Mouse (Mus musculus) lung, adult 10 weeks (tissue): ENCODE measurements around the gene Erp27. TPM values are rescaled to one million over a fixed set of nuclear protein-coding genes. Genes with fewer than 3 reads are reported as not detected.

ENCODE experiments used
- polyA plus RNA-seq: library from polyadenylated mRNA; stranded (reverse); fragments of 350-450 nt; fragmentation: Illumina TruSeq; extraction: RNeasy Lipid Tissue Mini Kit (QIAGEN cat#74804); gene quantifications from one replicate; pipeline ENCODE4 v1.2.3, GENCODE M21; 2014; ENCODE audit warnings: low read depth, low replicate concordance; ENCODE audit not compliant: insufficient read depth

Gene Erp27
- 0.62 TPM for polyA plus RNA-seq

GRCm38 (mm10) chr6:136922080-136922479, at the start of gene Erp27:
Gene Erp27, minus strand, starts transcription at chr6:136922180.

GRCm38 (mm10) chr6:136941051-136942021, 19.4 kb upstream of the Erp27 start, which contains the start of gene Arhgdib:
Gene Arhgdib, minus strand, starts transcription at chr6:136941899.

GRCm38 (mm10) chr6:136923532-136923931, 1.6 kb upstream of the Erp27 start, which contains the start of gene Pde6h:
Gene Pde6h, plus strand, starts transcription at chr6:136923832.

GRCm38 (mm10) chr6:136875670-136876069, 46.3 kb downstream of the Erp27 start, which contains the start of gene Mgp:
Gene Mgp, minus strand, starts transcription at chr6:136875823.

Other genes with a start within 250 kb of the Erp27 start
- gene Gucy2c, start 140.4 kb downstream of the Erp27 start, polyA plus RNA-seq, result 0.06 TPM
- not detected for gene Hist4h4, start 117.8 kb downstream of the Erp27 start, polyA plus RNA-seq
- 83.2 TPM for gene H2afj, start 113.9 kb downstream of the Erp27 start, polyA plus RNA-seq
- 0.93 TPM for gene BC049715, start 94.6 kb downstream of the Erp27 start, polyA plus RNA-seq
- gene Wbp11, start 93.9 kb downstream of the Erp27 start, polyA plus RNA-seq, result 21.4 TPM
- 0.27 TPM for gene Smco3, start 86.7 kb downstream of the Erp27 start, polyA plus RNA-seq
- 13.4 TPM for gene Art4, start 64.4 kb downstream of the Erp27 start, polyA plus RNA-seq
- gene Mgp, start 46.4 kb downstream of the Erp27 start, polyA plus RNA-seq, result 4,570 TPM
- 0.66 TPM for gene Pde6h, start 1.7 kb upstream of the Erp27 start, polyA plus RNA-seq
- 187 TPM for gene Arhgdib, start 19.7 kb upstream of the Erp27 start, polyA plus RNA-seq
- 15.5 TPM for gene Rerg, start 248.3 kb upstream of the Erp27 start, polyA plus RNA-seq